Mouse (Mus musculus): ENCODE measurements around the gene Hopx.

The Hopx gene

GRCm38 (mm10) chr5:77132457-77133135 lies 17.7 kb upstream of the Hopx start:
- DNase-seq, result no peak

GRCm38 (mm10) chr5:77131879-77132278 lies 17.0 kb upstream of the Hopx start:
- no peak for DNase-seq

- no peak for DNase-seq
Observed at GRCm38 (mm10) chr5:77130310-77131020, 15.5 kb upstream of the Hopx start.

GRCm38 (mm10) chr5:77129907-77130306 lies 15.0 kb upstream of the Hopx start:
- no peak for DNase-seq

- DNase-seq, result no peak
Observed at GRCm38 (mm10) chr5:77128854-77129253, 13.9 kb upstream of the Hopx start.

- DNase-seq, result no peak
Observed at GRCm38 (mm10) chr5:77126415-77126968, 11.6 kb upstream of the Hopx start.

GRCm38 (mm10) chr5:77124817-77125283 lies 9.9 kb upstream of the Hopx start:
- DNase-seq, result no peak

- DNase-seq, result no peak
Observed at GRCm38 (mm10) chr5:77124165-77124564, 9.2 kb upstream of the Hopx start.

GRCm38 (mm10) chr5:77123597-77123996 lies 8.7 kb upstream of the Hopx start:
- no peak for DNase-seq

- no peak for DNase-seq
Observed at GRCm38 (mm10) chr5:77122254-77123192, 7.6 kb upstream of the Hopx start.

GRCm38 (mm10) chr5:77120701-77121100 lies 5.8 kb upstream of the Hopx start:
- DNase-seq, result no peak

- DNase-seq, result no peak
Observed at GRCm38 (mm10) chr5:77119475-77120422, 4.8 kb upstream of the Hopx start.

- DNase-seq, result no peak
Observed at GRCm38 (mm10) chr5:77115732-77116131, 811 bp upstream of the Hopx start.

- DNase-seq, result no peak
Observed at GRCm38 (mm10) chr5:77113773-77114172, 1.1 kb downstream of the Hopx start.

GRCm38 (mm10) chr5:77112066-77112465 lies 2.9 kb downstream of the Hopx start:
- peak; percentile 24 to 37 for DNase-seq

GRCm38 (mm10) chr5:77109814-77110213 lies 5.1 kb downstream of the Hopx start:
- no peak for DNase-seq

- DNase-seq, result no peak
Observed at GRCm38 (mm10) chr5:77108806-77109205, 6.1 kb downstream of the Hopx start.

- DNase-seq, result no peak
Observed at GRCm38 (mm10) chr5:77107146-77107822, 7.6 kb downstream of the Hopx start.

- no peak for DNase-seq
Observed at GRCm38 (mm10) chr5:77102522-77103365, 12.2 kb downstream of the Hopx start.

GRCm38 (mm10) chr5:77100691-77101090 lies 14.2 kb downstream of the Hopx start:
- no peak for DNase-seq
